Mouse (Mus musculus): Measurements from ENCODE around the gene Acr. TPM values are rescaled to one million over a fixed set of nuclear protein-coding genes. Genes with fewer than 3 reads are reported as not detected.

The Acr gene
- polyA plus RNA-seq, 1 experiment, result not detected

DNA sequence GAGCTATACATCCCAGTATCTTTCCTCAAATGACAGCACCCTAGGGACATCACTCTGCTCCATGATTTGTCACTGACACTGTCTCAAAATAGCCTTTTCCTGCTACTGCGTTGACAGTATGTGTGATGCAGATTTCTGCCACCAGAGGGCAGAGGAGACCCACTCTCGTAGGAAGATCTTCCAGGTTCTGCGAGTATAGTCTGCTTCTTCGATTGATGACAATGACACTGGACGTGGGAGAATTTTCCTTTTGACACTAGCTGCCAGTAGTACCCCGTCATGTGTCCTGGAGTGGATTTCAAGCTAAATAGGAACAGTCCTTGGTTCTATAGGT lies 55.5 kb downstream of the Acr start:
- no peak overlapping the region for H3ac ChIP-seq (ENCODE audit: control insufficient read depth, insufficient read length, low read depth)
- H3K4me3 ChIP-seq (ENCODE audit: insufficient read depth, poor library complexity, severe bottlenecking), result no peak overlapping the region
- H3K27me3 ChIP-seq (ENCODE audit: control insufficient read depth, insufficient read depth, insufficient read length), result no peaks in the 10 kb centered on the region
- TF ChIP-seq CTCF (IDR thresholded peaks at IDR 0.05; ENCODE audit: control insufficient read depth, insufficient read depth, insufficient read length), result peak; percentile 70
- no peak for TF ChIP-seq FOSL1 (IDR thresholded peaks at IDR 0.05; ENCODE audit: insufficient read depth, low read length, poor library complexity, severe bottlenecking)
- no peak for TF ChIP-seq CEBPB (IDR thresholded peaks at IDR 0.05; ENCODE audit: low read depth)
- no peaks in the 10 kb centered on the region for H3K79me3 ChIP-seq (ENCODE audit: low read depth)
- H3K36me3 ChIP-seq (ENCODE audit: control insufficient read depth, insufficient read depth), result no peaks in the 10 kb centered on the region
- no peaks in the 10 kb centered on the region for H3K79me2 ChIP-seq (ENCODE audit: control insufficient read depth, insufficient read depth)

Other genes with a start within 250 kb of the Acr start
- 7.0 TPM for gene Adm2, start 245.6 kb upstream of the Acr start, polyA plus RNA-seq (2012; fragmentation: generic; extraction: Trizol)
- not detected for gene Miox, start 233.9 kb upstream of the Acr start, polyA plus RNA-seq (2012; fragmentation: generic; extraction: Trizol)
- gene Lmf2, start 212.7 kb upstream of the Acr start, polyA plus RNA-seq (2012; fragmentation: generic; extraction: Trizol), result 95.9 TPM
- 185 TPM for gene Ncaph2, start 212.6 kb upstream of the Acr start, polyA plus RNA-seq (2012; fragmentation: generic; extraction: Trizol)
- 47.6 TPM for gene Sco2, start 194.5 kb upstream of the Acr start, polyA plus RNA-seq (2012; fragmentation: generic; extraction: Trizol)
- gene Tymp, start 191.3 kb upstream of the Acr start, polyA plus RNA-seq (2012; fragmentation: generic; extraction: Trizol), result 3.4 TPM
- gene Odf3b, start 189.0 kb upstream of the Acr start, polyA plus RNA-seq (2012; fragmentation: generic; extraction: Trizol), result not detected
- not detected for gene Klhdc7b, start 183.4 kb upstream of the Acr start, polyA plus RNA-seq (2012; fragmentation: generic; extraction: Trizol)
- gene Syce3, start 157.8 kb upstream of the Acr start, polyA plus RNA-seq (2012; fragmentation: generic; extraction: Trizol), result not detected
- 2.5 TPM for gene Cpt1b, start 142.5 kb upstream of the Acr start, polyA plus RNA-seq (2012; fragmentation: generic; extraction: Trizol)
- gene C730034F03Rik, start 138.7 kb upstream of the Acr start, polyA plus RNA-seq (2012; fragmentation: generic; extraction: Trizol), result 0.33 TPM
- 0.06 TPM for gene Gm44502, start 138.6 kb upstream of the Acr start, polyA plus RNA-seq (2012; fragmentation: generic; extraction: Trizol)
- 47.1 TPM for gene Chkb, start 138.4 kb upstream of the Acr start, polyA plus RNA-seq (2012; fragmentation: generic; extraction: Trizol)
- gene Mapk8ip2, start 114.4 kb upstream of the Acr start, polyA plus RNA-seq (2012; fragmentation: generic; extraction: Trizol), result not detected
- 22.3 TPM for gene Arsa, start 90.9 kb upstream of the Acr start, polyA plus RNA-seq (2012; fragmentation: generic; extraction: Trizol)
- gene Shank3, start 68.7 kb upstream of the Acr start, polyA plus RNA-seq (2012; fragmentation: generic; extraction: Trizol), result 4.0 TPM
- gene Rabl2, start 23.6 kb downstream of the Acr start, polyA plus RNA-seq (2012; fragmentation: generic; extraction: Trizol), result 24.3 TPM